Mouse (Mus musculus): ENCODE data around the gene Lyrm4. TPM values are rescaled to one million over a fixed set of nuclear protein-coding genes. Genes with fewer than 3 reads are reported as not detected.
A peak's percentile ranks its signal among the peaks of the same experiment; 100 is the strongest.

The Lyrm4 gene
- polyA plus RNA-seq, 1 experiment from 2014 or later, result 24.2 TPM

- no peak for DNase-seq (ENCODE audit: low spot score)
- H3K36me3 ChIP-seq, result 0 out of 2 replicates have a peak, but pooled peaks cover 7% of the 10 kb centered on the region
- WGBS, result 95% methylated on average over 5 of the region's 5 CpGs
- H3K27ac ChIP-seq, result no peak overlapping the region
- H3K27me3 ChIP-seq (ENCODE audit: insufficient read depth, poor library complexity, severe bottlenecking), result no peaks in the 10 kb centered on the region
- H3K4me1 ChIP-seq (replicated peaks), result no peaks in the 10 kb centered on the region
- H3K4me3 ChIP-seq, result no peak overlapping the region
- no peaks in the 10 kb centered on the region for H3K9me3 ChIP-seq
Measured at GRCm38 (mm10) chr13:36086608-36087391, 30.5 kb downstream of the Lyrm4 start.

GRCm38 (mm10) chr13:36085971-36086370 lies 31.4 kb downstream of the Lyrm4 start:
- H3K9me3 ChIP-seq, result no peaks in the 10 kb centered on the region
- DNase-seq (ENCODE audit: low spot score), result no peak
- H3K4me3 ChIP-seq, result no peak overlapping the region
- no peaks in the 10 kb centered on the region for H3K27me3 ChIP-seq (ENCODE audit: insufficient read depth, poor library complexity, severe bottlenecking)
- no peak overlapping the region for H3K27ac ChIP-seq
- H3K36me3 ChIP-seq, result 0 out of 2 replicates have a peak, but pooled peaks cover 5% of the 10 kb centered on the region
- 95% methylated on average over 3 of the region's 3 CpGs for WGBS
- no peaks in the 10 kb centered on the region for H3K4me1 ChIP-seq (replicated peaks)

DNA sequence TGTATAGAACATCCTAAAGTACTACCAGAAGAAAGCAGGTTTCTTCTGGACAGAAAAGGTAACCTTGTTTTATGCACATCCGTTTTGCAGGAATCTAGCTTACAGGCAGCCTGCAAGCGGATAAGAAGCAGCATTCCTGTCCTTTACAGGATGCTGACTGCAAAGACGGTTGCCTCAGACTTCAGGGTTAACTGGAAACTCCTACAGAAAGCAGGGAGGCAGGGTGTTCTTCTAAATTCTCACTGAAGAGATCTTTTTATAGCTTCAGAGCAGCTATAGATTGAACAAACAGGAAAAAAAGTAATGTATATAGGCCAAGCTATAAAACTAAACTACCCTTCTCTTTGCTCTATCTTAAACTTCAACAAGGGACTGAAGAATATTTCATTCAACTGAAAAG lies 32.6 kb downstream of the Lyrm4 start:
- Histone ChIP-seq H3K36me3 (no peaks in the 10 kb centered on the region), H3K9me3 (no peaks in the 10 kb centered on the region), H3K4me3 (no peak overlapping the region), H3K27ac (no peak overlapping the region), H3K27me3 (ENCODE audit: insufficient read depth, poor library complexity, severe bottlenecking) (no peaks in the 10 kb centered on the region), H3K4me1 (replicated peaks) (no peaks in the 10 kb centered on the region)
- no peak for DNase-seq (ENCODE audit: low spot score)
- 88% methylated on average over 3 of the region's 3 CpGs for WGBS

GRCm38 (mm10) chr13:36081591-36081990 lies 35.7 kb downstream of the Lyrm4 start:
- H3K27me3 ChIP-seq (ENCODE audit: insufficient read depth, poor library complexity, severe bottlenecking), result no peaks in the 10 kb centered on the region
- H3K36me3 ChIP-seq, result no peaks in the 10 kb centered on the region
- no peak overlapping the region for H3K4me3 ChIP-seq
- no peak for DNase-seq (ENCODE audit: low spot score)
- H3K27ac ChIP-seq, result no peak overlapping the region
- no peaks in the 10 kb centered on the region for H3K9me3 ChIP-seq
- H3K4me1 ChIP-seq (replicated peaks), result no peaks in the 10 kb centered on the region
- WGBS, result 94% methylated on average over 3 of the region's 3 CpGs

DNA sequence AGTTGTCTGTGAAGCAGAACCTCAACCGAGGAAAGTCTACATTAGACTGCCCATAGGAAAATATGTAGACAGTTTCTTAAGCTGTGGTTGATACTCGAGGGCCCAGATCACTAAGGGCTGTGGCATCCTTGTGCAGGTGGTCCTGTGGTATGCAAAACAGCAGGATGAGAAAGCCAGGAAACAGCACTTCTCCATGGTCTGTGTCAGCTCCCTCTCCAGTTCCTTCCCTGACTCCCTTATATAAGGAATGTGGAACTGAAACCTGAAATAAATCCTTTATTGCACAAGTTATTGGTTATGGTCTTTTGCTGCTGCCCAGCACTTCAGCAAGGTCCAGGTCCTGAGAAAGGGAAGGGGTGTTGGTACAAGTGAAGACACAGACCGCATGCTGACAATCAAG lies 42.8 kb downstream of the Lyrm4 start:
- Histone ChIP-seq H3K9me3 (no peaks in the 10 kb centered on the region), H3K27me3 (ENCODE audit: insufficient read depth, poor library complexity, severe bottlenecking) (no peaks in the 10 kb centered on the region), H3K27ac (no peak overlapping the region), H3K4me3 (no peak overlapping the region), H3K36me3 (no peaks in the 10 kb centered on the region), H3K4me1 (replicated peaks) (no peaks in the 10 kb centered on the region)
- WGBS, result 85% methylated on average over 3 of the region's 3 CpGs
- DNase-seq (ENCODE audit: low spot score), result no peak

DNA sequence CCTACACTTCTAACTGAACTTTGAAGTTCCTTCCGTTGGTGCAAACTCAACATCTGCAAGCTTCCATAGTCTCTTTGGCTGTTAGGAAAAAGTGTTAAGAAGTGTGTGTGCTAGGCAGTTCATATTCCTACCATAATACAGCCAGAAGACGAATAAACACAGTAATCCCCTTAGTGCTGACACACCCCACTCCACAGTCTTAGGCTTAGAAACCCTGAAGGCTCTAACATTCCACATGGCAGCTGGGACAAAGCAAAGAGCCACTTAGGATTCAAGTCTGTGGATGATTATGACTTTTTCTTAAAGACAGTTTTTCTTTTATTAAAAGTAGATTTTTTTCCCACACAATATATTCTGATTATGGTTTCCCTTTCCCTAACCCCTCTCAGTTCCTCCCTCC lies 50.6 kb downstream of the Lyrm4 start:
- Histone ChIP-seq H3K4me3 (no peak overlapping the region), H3K27me3 (ENCODE audit: insufficient read depth, poor library complexity, severe bottlenecking) (no peaks in the 10 kb centered on the region), H3K27ac (no peak overlapping the region), H3K4me1 (replicated peaks) (no peaks in the 10 kb centered on the region), H3K36me3 (no peaks in the 10 kb centered on the region), H3K9me3 (no peaks in the 10 kb centered on the region)
- DNase-seq (ENCODE audit: low spot score), result no peak
- 84% methylated on average over 2 of the region's 2 CpGs for WGBS

- H3K27ac ChIP-seq, result no peak overlapping the region
- H3K4me1 ChIP-seq (replicated peaks), result peaks cover 8% of the 10 kb centered on the region
- WGBS, result 65% methylated on average over 2 of the region's 2 CpGs
- H3K9me3 ChIP-seq, result no peaks in the 10 kb centered on the region
- no peak for DNase-seq (ENCODE audit: low spot score)
- H3K27me3 ChIP-seq (ENCODE audit: insufficient read depth, poor library complexity, severe bottlenecking), result no peaks in the 10 kb centered on the region
- H3K4me3 ChIP-seq, result no peak overlapping the region
- H3K36me3 ChIP-seq, result no peaks in the 10 kb centered on the region
Measured at GRCm38 (mm10) chr13:36057489-36057888, 59.8 kb downstream of the Lyrm4 start.

DNA sequence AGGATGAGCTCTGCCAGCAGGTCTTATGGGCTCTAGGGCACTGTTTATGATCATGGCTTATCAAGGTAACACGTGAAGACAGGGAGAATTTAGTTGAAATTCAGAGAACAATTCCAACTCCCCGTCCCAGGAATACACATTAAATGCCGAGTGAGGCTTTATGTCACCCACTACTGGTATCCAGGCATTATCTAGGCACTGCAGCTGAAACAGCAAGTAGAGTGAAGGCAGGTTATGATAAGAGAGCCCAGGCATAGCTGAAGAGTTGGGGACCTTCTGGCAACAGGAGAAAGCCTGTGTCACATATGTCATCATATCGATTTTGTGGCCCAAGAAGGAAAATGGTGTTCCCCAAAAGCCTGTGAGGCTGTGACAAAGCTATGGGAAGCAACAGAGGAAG lies 60.4 kb downstream of the Lyrm4 start:
- WGBS, result 92% methylated on average over 4 of the region's 4 CpGs
- Histone ChIP-seq H3K4me1 (replicated peaks) (peaks cover 8% of the 10 kb centered on the region), H3K27me3 (ENCODE audit: insufficient read depth, poor library complexity, severe bottlenecking) (no peaks in the 10 kb centered on the region)

GRCm38 (mm10) chr13:36056509-36056908 lies 60.8 kb downstream of the Lyrm4 start:
- H3K4me1 ChIP-seq (replicated peaks), result peaks cover 8% of the 10 kb centered on the region
- H3K9me3 ChIP-seq, result no peaks in the 10 kb centered on the region
- H3K4me3 ChIP-seq, result no peak overlapping the region
- H3K27me3 ChIP-seq (ENCODE audit: insufficient read depth, poor library complexity, severe bottlenecking), result no peaks in the 10 kb centered on the region
- no peak for DNase-seq (ENCODE audit: low spot score)
- H3K27ac ChIP-seq, result no peak overlapping the region
- H3K36me3 ChIP-seq, result no peaks in the 10 kb centered on the region
- 99% methylated on average over 1 of the region's 1 CpGs for WGBS

More for the DNA sequence above, 60.4 kb downstream of the Lyrm4 start:
- Histone ChIP-seq H3K9me3 (no peaks in the 10 kb centered on the region), H3K36me3 (no peaks in the 10 kb centered on the region), H3K4me3 (no peak overlapping the region), H3K27ac (no peak overlapping the region)
- no peak for DNase-seq (ENCODE audit: low spot score)

GRCm38 (mm10) chr13:36035528-36035927 lies 81.8 kb downstream of the Lyrm4 start:
- WGBS, result 87% methylated on average over 4 of the region's 4 CpGs
- no peaks in the 10 kb centered on the region for H3K4me1 ChIP-seq (replicated peaks)
- H3K27me3 ChIP-seq (ENCODE audit: insufficient read depth, poor library complexity, severe bottlenecking), result no peaks in the 10 kb centered on the region
- no peaks in the 10 kb centered on the region for H3K9me3 ChIP-seq
- no peak overlapping the region for H3K4me3 ChIP-seq
- H3K36me3 ChIP-seq, result no peaks in the 10 kb centered on the region
- H3K27ac ChIP-seq, result no peak overlapping the region
- DNase-seq (ENCODE audit: low spot score), result no peak

DNA sequence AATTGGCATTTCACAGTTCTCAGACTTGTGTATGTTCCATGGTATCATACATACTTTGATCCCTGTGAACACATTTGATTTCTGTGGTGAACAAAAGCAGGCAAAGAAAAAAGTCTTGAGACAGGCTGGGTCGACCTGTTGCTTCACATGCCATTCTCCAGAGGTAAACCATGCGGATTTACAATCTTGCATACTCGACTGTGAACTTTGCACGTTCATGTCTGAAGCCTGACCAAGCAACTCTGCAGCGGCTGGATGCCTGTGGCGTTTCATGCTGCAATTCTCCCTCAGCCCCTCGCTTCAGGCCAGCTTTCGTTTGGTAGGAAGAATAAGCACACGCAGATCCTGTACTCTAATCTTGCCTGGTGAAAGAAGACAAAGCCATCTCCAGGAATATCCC lies 85.4 kb downstream of the Lyrm4 start:
- Histone ChIP-seq H3K4me3 (no peak overlapping the region), H3K9me3 (no peaks in the 10 kb centered on the region), H3K4me1 (replicated peaks) (no peaks in the 10 kb centered on the region), H3K36me3 (no peaks in the 10 kb centered on the region), H3K27ac (no peak overlapping the region), H3K27me3 (ENCODE audit: insufficient read depth, poor library complexity, severe bottlenecking) (no peaks in the 10 kb centered on the region)
- DNase-seq (ENCODE audit: low spot score), result no peak
- 86% methylated on average over 9 of the region's 9 CpGs for WGBS

DNA sequence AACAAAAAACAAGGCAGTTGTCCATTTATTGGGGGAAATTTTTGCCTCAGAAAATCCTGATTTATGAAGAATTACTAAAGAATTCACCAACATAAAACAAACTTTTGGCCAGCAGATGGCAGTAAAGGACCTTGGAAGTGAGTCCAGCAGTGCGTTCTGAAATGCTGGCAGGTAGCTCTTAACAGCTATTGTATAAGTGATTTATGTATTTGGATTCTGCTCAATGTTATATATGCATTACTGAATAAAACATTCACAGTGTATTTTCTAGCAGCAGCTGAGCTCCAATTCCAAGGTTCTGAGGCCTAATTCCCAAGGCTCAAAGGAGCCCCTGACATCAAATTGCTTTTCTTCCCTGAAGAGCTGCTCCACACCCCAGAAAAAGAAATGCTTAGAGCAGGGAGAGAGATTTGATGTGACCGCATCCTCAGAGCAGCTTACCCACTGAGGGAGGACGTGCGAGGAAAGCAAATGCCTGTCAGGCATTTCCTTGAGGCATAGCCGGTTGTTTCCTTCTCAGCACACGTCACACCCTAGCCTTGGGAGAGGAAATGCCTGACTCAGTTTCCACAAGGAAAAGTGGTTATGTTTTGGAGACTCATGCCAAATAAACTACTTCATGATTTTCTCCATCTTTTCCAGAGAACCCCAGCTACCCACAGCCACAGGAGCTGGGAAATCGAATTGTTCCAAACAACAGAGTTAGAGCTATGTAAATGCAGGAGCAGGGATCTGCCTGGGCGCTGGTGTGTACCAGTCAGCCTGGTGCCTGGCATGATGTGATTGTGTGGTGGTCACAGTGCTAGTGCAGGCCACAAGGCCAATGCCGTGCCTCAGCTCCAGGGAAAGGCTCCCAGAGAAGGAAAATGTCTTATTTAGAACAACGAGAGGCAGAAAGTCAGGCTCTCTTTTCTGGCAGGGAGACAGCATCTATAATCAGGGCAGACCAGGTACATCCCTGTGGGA lies 97.7 kb downstream of the Lyrm4 start:
- H3K4me3 ChIP-seq, result no peak overlapping the region
- 0 out of 2 replicates have a peak overlapping the region, but pooled peaks have one; percentile 54 for H3K27ac ChIP-seq
- peak; percentile 33 for DNase-seq (ENCODE audit: low spot score)
- H3K27me3 ChIP-seq (ENCODE audit: insufficient read depth, poor library complexity, severe bottlenecking), result no peaks in the 10 kb centered on the region
- WGBS, result 71% methylated on average over 10 of the region's 10 CpGs
- H3K4me1 ChIP-seq (replicated peaks), result no peaks in the 10 kb centered on the region
- H3K9me3 ChIP-seq, result no peaks in the 10 kb centered on the region
- H3K36me3 ChIP-seq, result no peaks in the 10 kb centered on the region

GRCm38 (mm10) chr13:36018017-36018416 lies 99.3 kb downstream of the Lyrm4 start:
- no peak overlapping the region for H3K27ac ChIP-seq
- no peaks in the 10 kb centered on the region for H3K4me1 ChIP-seq (replicated peaks)
- H3K27me3 ChIP-seq (ENCODE audit: insufficient read depth, poor library complexity, severe bottlenecking), result no peaks in the 10 kb centered on the region
- no peaks in the 10 kb centered on the region for H3K36me3 ChIP-seq
- 80% methylated on average over 2 of the region's 2 CpGs for WGBS
- H3K4me3 ChIP-seq, result no peak overlapping the region
- no peak for DNase-seq (ENCODE audit: low spot score)
- no peaks in the 10 kb centered on the region for H3K9me3 ChIP-seq
